Mouse (Mus musculus): Measurements from ENCODE around the gene Frmd4b.

- TF ChIP-seq CTCF (IDR thresholded peaks at IDR 0.05; ENCODE audit: low read depth, low read length): no peak
- TF ChIP-seq GATA1 (IDR thresholded peaks at IDR 0.05; ENCODE audit: borderline replicate concordance, low read length): no peak
- TF ChIP-seq GATA2 (IDR thresholded peaks at IDR 0.05; ENCODE audit: borderline replicate concordance, low read depth, low read length): no peak
- no peak for TF ChIP-seq TAL1 (conservative IDR thresholded peaks at IDR 0.05; ENCODE audit: low read depth, low read length)
- TF ChIP-seq POLR2AphosphoS5 (IDR thresholded peaks at IDR 0.05; ENCODE audit: insufficient replicate concordance, low read depth, low read length): no peak
Measured at GRCm38 (mm10) chr6:97595218-97595617, 22.1 kb downstream of the Frmd4b start.
